Mouse (Mus musculus) C2C12 (cell line): ENCODE results near the gene Pcbd1.

Experiments used
- CEBPB ChIP-seq: IDR thresholded peaks from one replicate; pipeline ENCODE4 v1.6.1; 2011; ENCODE audit warnings: low read depth, mild to moderate bottlenecking, control low read depth, moderate library complexity
- CTCF ChIP-seq: IDR thresholded peaks from one replicate; pipeline ENCODE4 v1.5.1; 2011; ENCODE audit not compliant: control insufficient read depth, insufficient read depth, insufficient read length
- FOSL1 ChIP-seq: IDR thresholded peaks from one replicate; pipeline ENCODE4 v1.8.0; 2011; ENCODE audit warnings: mild to moderate bottlenecking, low read length; ENCODE audit not compliant: poor library complexity, insufficient read depth, severe bottlenecking
- MAX ChIP-seq: IDR thresholded peaks from one replicate; pipeline ENCODE4 v1.6.1; 2011; ENCODE audit warnings: mild to moderate bottlenecking, control low read depth
- MYOD1 ChIP-seq: IDR thresholded peaks from one replicate; pipeline ENCODE4 v1.6.1; 2011; ENCODE audit warnings: low read depth; ENCODE audit not compliant: control insufficient read depth, insufficient read length
- MYOG ChIP-seq: IDR thresholded peaks from one replicate; pipeline ENCODE4 v1.6.1; 2011; ENCODE audit not compliant: control insufficient read depth, insufficient read length; ENCODE audit errors: extremely low read depth
- USF1 ChIP-seq: IDR thresholded peaks from one replicate; pipeline ENCODE4 v1.6.1; 2011; ENCODE audit warnings: low read depth, mild to moderate bottlenecking, control low read depth, moderate library complexity

- TF ChIP-seq CTCF = no peak
- TF ChIP-seq MAX = no peak
- TF ChIP-seq MYOD1 = no peak
- no peak for TF ChIP-seq CEBPB
- no peak for TF ChIP-seq FOSL1
- no peak for TF ChIP-seq MYOG
- no peak for TF ChIP-seq USF1
These were observed 14.5 kb upstream of the Pcbd1 start for GRCm38 (mm10) chr10:61074643-61075042.
